Mouse (Mus musculus) T-cell, adult 2 months (primary cell): ENCODE results near the gene 2700049A03Rik.
"Not testable (repeated sequence)": the region's sequence is repeated elsewhere in the genome, so short reads cannot be mapped to it uniquely, and the experiment has no call there.

Source experiments
- DNase-seq: peaks from one replicate; pipeline ENCODE4 v3.0.0; 2022; ENCODE audit warnings: low spot score

2700049A03Rik gene

DNA sequence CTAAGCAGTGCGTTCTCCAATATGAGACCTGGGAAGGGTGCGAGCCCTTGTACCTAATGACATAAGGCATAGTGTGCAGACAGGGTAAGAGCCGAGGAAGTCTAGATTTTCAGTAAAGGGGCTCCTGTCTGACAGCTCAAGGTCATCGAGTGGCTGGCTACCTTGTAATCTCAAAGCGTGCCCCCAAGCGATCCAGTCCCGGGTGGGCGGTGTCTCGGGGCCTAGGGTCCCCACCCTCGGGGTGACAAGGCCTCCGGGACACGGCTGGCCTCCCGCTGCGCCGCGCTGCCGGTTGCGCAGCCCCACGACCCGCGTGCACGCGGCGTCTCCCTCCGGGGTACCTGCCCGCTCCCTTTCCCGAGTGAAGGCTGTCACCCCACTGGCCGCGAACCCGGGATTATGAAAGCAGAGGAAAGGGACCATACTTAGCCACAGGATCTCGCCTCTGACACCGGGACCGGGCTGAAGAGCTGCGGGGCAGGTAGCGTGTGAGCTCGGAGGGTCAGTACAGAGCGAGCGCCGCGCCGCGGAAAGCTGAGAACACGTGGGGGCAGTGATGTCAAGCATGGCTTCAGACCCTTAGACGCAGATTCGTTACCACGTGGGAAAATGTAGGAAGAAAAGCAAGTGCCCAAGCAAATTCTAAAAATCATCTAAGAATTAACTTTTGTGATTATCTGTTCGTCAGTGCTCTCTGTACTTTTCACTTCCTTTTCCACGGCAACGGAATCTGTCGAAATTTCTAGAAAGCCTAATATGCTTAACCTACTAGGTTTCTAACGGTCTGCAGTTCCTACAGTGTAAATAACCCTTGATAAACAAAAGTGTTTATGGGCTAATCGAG is at the start of gene 2700049A03Rik, which contains the start of gene Timm9:
Gene 2700049A03Rik, plus strand, starts transcription at position 719 of the 844 bp plus-strand sequence.
Gene Timm9, minus strand, starts transcription at position 555 of the 844 bp plus-strand sequence.
- DNase-seq = peak; percentile 76

DNA sequence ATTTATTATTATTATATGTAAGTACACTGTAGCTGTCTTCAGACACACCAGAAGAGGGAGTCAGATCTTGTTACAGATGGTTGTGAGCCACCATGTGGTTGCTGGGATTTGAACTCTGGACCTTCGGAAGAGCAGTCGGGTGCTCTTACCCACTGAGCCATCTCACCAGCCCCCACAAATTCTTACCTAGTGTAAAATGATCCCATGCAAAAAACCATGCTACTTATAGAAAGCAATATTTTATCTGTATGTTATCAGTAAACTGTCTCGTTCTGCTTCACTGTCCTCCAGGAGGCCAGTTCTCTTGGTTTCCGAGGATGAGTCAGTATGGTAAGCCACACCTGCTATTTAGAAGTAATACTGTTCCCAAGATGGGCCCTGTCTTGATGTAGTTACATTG is 32.4 kb upstream of the 2700049A03Rik start:
- not testable (repeated sequence) for DNase-seq

DNA sequence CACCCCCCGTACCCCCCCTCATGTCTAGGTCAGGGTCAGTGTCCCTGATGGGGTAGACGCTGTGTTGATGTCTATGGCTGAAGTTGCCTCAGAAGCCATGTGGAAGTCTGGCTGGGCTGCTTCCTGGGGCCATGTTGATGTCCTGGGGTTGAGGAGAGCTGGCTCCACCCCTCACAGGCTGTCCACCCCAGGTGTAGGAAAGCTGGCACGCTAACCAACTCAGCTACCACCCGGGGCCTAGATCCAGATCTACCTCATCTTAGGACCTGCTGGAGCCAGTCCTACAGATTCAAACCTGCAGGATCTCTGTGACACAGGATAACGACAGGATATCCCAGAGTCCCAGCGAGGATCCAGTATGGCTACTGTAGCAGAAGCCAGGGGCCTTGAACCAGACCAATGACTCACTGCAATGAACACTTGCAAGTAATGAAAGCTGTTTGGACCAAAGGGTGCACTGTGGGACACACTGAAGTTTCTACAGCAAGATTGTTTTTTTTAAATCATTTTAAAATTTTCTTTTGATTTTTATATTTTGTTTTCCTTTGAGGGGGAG is 29.4 kb upstream of the 2700049A03Rik start:
- DNase-seq = no peak

DNA sequence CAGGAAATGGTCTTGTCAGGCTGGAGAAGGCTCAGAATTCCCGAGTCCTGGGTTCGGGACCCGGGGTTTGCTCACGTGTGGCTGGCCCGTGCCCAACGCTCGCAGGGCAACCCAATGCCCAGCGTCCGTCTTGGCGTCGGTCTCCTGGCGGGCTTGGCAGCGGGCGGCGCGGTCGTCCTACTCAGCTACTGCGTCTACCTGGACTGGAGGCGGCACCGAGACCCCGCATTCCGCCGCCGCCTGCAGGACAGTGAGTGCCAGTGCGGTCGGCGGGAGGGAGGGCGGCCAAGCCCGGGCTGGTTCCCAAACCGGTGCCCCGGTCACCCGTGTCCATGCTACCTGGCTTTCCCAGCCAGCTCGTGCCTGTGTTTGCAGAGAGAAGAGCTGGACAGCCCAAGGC is 25.3 kb upstream of the 2700049A03Rik start, which contains the start of gene Tomm20l:
Gene Tomm20l, plus strand, starts transcription at position 98 of the 400 bp plus-strand sequence.
- no peak for DNase-seq

DNA sequence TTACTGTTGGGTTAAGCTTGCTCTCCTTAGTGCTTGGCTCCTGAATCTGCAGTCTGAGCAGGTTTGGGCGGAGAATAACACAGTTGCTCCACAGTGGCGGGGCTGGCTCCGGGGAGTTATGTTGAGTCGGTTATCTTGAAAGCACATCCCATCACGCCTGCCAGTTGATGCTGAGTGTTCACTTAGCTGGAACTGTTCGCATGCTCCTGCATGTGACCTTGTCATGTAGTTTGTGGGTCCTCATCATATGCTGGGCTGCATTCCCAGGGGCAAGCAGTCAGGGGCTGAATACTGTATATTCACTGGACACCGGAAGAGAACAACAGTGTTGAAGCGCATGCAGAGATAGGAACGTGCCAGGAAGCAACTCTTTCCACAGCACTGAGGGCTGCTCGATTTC is 23.6 kb upstream of the 2700049A03Rik start:
- DNase-seq = no peak

DNA sequence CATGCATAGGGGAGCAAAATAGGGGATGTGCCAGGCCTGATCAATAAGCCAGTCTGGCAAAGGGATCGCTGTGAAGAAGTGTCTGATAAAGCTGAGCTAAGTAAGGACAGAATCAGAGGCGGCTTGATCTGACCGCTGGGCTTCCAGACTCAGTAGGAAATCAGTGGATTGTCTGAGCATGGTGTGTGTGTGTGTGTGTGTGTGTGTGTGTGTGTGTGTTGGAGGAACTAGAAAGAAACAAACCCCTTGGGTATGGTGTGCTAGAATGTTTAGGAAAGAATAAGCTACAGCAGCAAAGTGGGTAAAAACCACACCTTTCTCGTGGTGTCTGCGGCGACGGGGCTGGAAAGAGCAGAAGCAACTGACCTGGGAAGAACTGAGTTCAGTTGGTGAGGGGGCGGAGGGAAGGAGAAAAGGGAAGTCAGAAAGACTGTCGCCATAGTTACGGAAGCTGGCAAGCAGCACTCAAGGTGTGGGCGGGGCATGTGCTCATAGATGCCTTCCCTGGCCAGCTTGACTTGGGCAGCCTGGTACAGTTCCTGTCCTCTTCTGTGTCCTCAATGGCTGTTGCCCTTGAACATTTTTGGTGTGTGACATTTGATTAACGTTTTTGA is 22.9 kb upstream of the 2700049A03Rik start:
- peak; percentile 57 for DNase-seq

DNA sequence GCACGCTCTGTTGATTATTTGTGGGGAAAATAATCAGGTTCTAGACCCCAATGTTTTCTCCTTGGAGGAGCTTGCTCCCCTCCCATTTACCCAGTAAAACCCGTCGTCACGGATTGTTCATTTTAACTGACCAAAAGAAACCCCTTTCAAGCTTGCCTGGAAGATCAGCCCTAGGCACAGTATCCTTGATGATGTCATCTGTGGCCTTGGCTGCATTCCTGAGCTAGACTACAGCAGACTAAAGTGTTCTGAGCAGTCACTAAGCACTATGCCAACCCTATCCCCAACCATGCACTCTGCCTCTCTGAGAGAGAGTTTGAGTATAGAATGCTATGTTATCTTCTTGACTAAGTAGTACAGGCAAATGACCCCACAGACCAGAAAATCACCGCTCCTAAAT is 20.2 kb upstream of the 2700049A03Rik start:
- DNase-seq = no peak

DNA sequence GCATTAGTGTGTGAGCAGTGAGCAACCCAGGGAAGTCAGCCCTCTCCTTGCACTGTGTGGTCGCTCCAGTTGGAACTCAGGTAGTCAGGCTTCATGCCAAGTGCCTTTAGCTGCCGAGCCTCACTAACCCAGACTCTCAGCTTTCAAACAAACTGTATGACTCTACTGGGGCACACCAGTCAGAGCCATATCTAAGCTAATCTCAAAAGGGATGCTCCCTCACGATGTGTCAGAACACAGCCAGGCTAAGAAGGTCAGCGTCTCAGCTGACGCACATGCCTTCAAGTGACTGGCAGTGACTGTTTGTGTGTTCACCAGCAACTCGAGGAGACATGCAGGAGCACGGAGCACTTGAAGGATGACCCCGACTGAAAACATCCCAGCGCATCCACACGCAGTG is 13.9 kb upstream of the 2700049A03Rik start:
- no peak for DNase-seq

DNA sequence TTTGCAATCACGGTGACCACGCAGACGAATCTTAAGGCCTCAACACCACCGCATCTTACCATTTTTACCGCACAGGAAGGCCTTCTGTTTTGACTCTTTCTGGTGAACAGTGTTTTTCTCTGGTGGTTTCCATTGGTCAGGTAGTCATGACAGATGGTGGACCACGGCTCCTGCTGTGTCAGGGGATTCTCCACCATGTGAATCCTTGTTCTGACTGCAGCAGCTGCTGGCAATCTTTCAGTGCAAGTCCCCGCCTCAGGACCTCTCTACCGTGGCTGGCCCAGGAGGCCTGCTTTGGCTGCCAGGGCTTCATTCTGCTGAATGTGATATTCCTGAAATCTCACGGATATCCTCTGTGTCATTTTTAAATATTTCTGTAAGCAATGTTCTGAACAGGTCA is 13.4 kb upstream of the 2700049A03Rik start:
- DNase-seq = no peak

DNA sequence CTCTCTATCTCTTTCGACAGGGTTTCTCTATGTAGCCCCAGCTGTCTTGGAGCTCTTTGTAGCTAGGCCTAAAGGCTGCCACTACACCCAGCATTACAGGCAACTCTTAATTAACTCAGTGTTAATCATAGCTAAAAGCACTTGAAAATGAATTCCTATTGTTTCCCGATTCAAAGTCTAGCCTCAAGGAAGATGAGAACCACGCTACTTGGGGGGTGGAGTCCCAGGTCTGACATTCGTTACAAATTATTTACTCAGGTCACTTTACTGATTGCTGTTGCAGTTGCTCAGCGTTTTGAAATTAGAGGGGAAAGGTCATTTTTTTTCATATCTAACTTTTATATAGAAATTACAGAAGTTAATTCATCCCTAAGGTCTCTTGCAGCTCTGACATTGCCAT is 1.1 kb upstream of the 2700049A03Rik start:
- no peak for DNase-seq

DNA sequence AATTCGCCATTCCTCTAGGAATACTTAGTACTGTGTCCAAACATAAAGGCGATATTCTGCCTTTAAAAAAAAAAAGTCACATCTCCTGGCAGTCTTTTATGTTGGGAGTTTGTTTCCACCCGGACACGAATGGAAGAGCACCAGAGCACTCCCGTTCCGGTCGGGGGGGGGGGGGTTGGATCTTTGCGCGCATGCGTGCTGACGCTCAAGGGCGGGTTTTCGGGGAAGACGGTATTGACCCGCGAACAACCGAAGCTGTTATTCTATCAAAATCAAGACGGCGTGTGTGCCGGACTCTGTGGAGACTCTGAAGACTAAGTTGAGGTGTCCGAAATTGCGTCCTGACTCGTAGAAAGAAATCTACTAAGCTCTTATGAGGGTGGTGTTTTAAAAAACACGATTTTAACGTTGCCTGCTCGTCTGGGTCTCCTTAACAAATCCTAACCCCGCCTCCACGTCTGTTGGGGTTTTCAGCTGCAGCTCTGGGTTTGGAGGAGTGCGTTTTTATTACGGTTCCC is 385 bp downstream of the 2700049A03Rik start:
- DNase-seq = peak; percentile 78

DNA sequence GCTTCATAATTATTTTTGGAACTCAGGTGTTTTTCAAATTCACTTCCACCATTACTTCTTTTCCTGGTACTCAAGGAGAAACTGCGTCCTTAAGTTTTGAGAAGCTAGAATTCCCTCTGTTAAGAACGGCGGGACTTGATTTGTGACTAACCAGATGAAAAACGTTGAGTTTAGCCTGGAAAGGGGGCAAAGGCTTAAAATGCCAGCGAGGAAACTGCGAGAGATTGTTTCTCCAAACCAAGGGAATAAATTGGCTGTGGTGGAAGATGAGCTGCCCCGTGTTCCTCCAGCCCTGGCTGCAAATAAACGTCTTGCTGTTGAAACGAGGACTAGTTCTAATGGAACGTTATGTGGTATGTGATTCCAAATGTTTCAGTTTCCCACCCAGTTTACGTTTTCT is 1.0 kb downstream of the 2700049A03Rik start:
- DNase-seq = no peak

DNA sequence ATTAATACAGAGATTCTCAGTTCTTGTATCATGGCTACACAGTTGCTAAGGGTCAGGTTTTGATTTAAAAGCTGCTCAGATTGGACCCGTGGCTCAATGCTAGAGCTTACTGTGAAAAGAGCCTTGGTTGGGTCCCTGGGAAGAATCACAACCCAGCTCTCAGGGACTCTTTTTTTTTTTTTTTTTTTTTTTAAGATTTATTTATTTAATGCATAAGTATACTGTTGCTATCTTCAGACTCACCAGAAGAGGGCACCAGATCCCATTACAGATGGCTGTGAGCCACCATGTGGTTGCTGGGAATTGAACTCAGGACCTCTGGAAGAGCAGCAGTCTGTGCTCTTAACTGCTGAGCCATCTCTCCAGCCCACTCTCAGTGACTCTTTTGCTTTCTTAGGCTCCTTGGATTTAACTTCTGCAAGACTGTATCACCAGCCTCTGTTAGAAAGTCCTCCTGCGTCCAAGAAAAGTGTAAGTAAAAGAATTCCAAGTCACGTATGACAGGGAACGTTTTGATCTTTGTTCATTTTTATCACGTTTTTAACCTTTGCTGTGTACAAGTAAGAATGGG is 2.7 kb downstream of the 2700049A03Rik start:
- DNase-seq = peak; percentile 27

DNA sequence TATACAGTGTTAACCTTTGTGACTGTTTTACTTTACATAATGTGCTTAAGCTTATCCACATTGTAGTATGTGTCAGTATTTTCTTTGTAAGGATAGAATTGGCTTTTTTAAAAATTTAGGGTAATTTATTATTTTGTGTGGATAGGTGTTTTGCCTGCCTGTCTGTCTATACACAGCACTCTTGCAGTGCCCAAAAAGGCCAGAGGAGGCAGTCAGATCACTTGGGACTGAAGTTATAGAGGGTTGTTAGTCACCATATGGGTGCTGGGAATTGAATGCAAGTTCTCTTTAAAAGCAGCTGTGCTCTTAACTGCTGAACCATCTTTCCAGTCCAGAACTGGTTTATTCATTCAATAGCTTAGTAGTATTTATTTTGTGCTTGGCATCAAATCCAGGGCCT is 4.5 kb downstream of the 2700049A03Rik start:
- no peak for DNase-seq

DNA sequence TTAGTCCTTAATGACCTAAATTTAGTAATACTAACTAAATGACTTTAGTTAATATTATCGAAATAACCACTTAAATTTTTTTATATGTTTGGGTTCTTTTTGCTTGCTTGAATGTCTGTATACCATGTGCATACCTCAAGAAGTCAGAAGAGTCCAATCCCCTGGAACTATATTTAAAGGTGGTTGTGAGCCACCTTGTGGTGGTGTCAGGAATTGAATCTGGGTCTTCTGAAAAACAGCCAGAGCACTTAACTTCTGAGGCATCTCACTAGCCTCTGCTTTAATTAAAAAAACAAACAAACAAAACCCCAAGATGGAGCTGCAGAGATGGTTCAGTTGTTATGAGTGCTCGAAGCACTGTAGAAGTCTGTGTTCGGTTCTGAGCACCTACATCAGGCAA is 11.0 kb downstream of the 2700049A03Rik start:
- peak; percentile 45 for DNase-seq

DNA sequence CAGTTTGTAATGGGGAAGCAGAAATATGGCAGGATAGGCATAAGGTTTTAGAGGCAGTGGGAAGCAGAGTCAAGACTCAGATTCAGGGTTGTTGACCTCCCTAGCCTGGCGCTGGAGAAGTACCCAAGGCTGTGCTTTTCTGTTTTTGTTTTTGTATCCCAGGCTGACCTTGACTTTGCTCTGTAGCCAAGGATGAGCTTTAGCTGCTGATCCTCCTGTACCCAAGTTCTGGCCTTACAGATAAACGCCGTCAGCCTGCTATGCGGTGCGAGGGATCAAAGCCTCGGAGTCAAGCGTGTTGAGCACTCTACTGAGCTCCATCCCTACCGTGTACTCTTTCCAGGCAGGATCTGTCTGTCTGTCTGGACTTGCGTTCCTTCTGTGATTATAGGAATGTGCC is 12.2 kb downstream of the 2700049A03Rik start:
- no peak for DNase-seq

DNA sequence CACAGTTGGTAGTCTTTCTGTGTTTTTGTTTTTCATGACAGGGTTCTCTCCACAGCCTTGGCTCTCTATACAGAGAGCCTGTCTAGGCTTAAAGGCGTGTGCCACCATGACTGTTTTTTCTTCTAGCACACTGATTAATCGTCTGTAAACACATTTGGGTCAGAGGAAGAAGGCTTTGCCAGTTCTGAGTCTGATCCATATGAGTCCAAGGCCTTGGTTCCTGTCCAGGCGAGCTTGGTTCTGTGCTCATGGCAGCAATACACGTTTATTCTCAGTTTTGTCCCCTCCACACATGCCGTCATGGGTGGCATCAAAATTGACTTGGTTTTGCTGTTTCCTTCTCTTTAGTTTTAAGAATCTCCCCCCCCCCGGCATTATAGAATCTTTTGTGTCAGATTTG is 12.8 kb downstream of the 2700049A03Rik start:
- no peak for DNase-seq

DNA sequence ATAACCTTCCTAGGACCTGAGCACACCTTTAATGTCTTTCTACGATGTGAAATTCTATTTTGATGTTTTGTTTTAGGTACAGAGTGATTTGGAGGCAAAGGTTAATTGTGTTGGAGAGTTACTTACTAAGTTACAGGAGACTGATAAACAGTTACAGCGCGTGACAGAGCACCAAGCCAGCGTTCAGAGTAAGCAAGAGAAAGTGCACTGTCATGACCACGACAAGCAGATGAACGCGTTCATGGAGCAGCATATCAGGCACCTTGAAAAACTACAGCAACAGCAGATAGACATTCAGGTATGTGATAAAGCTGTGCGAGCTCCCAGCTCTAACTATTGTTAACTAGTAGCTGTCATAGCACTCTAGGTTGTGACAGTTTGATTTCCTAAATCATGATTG is 13.5 kb downstream of the 2700049A03Rik start:
- no peak for DNase-seq

DNA sequence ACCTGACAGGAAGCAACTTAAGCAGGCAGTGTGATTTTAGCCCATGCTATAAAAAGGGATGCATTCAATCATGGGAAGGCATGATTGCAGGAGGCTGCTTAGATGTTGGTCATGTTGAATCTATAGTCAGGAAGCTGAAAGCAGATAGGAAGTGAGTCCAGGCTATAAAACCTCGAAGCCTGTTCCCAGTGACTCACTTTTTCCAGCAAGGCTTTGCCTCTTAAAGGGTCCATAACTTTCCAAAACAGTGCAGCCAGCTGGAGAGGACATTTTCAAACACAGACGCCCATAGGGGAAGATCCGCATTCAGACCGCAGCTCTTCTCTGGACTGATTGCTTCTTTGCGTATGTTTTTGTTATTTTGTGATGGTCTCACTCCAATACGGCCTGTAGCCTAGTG is 18.3 kb downstream of the 2700049A03Rik start:
- DNase-seq = no peak

DNA sequence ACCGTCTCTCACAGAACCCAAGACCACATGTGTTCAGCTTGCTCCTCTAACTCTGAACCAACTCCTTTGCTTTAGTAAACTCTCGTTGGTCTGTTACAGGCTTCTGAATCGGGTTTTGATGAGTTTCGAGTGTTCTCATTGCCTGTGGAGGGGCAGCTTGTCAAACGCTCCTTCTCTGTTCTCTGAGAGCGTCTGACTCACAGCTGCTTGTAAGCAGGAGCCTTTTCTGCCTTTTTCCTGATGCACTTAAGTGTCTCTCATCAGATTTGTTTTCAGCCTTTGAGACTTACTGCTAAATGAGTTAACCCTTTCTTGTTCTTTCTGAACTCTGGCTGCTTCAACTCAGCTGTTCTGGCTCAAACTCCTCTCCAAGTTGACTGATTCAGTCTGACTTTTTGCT is 21.3 kb downstream of the 2700049A03Rik start:
- DNase-seq = no peak

DNA sequence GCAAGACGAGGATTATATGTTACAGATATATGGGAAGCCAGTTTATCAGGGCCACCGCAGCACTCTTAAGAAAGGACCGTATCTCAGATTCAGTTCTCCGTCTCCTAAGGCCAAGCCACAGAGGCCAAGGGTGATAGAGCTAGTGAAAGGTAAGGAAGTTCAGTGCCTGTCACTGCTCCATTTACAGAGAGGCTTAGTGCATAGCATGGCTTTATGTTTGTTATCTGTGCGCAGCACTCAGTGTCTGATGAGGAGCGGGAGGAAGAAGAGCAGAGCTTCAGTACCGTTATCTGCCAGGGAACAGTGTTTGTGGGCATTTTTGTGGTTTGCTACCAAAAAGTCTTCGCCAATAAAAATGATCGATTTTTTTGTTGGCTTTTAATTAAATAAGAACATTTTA is 27.8 kb downstream of the 2700049A03Rik start:
- DNase-seq = no peak

DNA sequence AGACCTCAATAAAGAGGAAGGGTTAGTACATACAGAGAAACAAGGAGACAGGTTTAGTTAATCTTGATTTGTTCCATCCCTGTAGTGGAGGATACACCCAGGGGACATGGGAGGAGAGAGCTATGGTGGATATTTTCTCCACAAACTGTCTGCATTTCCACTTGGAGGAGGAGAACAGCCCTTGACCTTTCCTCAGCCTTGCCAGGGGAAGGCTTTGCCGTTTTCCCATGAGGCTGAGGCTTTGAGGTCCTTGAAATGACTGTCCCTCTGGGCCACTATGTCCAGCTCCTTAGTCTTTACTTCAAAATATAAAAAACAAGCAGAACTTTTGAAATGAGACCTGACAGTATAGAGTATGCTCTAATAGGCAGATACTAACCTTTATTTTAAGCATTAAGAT is 33.3 kb downstream of the 2700049A03Rik start:
- no peak for DNase-seq

DNA sequence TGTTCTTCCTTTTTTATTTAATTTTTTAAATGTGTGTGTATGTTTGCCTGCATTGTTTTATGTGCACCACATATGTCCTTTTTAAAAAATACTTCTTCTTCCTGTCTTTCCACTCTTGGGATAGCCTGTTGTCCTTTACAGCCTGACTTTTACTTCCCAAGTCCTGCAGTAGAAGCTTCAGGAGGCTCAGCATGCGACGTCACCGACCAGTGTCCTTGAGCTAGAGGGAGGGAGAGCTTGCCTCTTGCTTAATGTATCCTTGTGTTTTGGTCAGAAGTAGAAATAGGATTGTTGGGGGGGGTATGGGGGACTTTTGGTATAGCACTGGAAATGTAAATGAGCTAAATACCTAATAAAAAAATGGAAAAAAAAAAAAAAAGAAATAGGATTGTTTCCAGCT is 47.1 kb downstream of the 2700049A03Rik start:
- DNase-seq = no peak
